Mouse (Mus musculus): ENCODE data around the gene H2al2a.

- TF ChIP-seq CTCF (IDR thresholded peaks at IDR 0.05; ENCODE audit: low read depth) (no peak), EP300 (optimal IDR thresholded peaks at IDR 0.05) (no peak)
Observed at GRCm38 (mm10) chr2:17982747-17983146, 14.0 kb downstream of the H2al2a start.

All from stomach, postnatal 0 days (tissue).